Mouse (Mus musculus) C2C12 (cell line): Measurements from ENCODE around the gene Idh1.

Experiments used
- CEBPB ChIP-seq: IDR thresholded peaks from one replicate; pipeline ENCODE4 v1.6.1; 2011; ENCODE audit warnings: low read depth, mild to moderate bottlenecking, control low read depth, moderate library complexity
- CTCF ChIP-seq: IDR thresholded peaks from one replicate; pipeline ENCODE4 v1.5.1; 2011; ENCODE audit not compliant: control insufficient read depth, insufficient read depth, insufficient read length
- FOSL1 ChIP-seq: IDR thresholded peaks from one replicate; pipeline ENCODE4 v1.8.0; 2011; ENCODE audit warnings: mild to moderate bottlenecking, low read length; ENCODE audit not compliant: poor library complexity, insufficient read depth, severe bottlenecking
- MAX ChIP-seq: IDR thresholded peaks from one replicate; pipeline ENCODE4 v1.6.1; 2011; ENCODE audit warnings: mild to moderate bottlenecking, control low read depth
- MYOD1 ChIP-seq: IDR thresholded peaks from one replicate; pipeline ENCODE4 v1.6.1; 2011; ENCODE audit warnings: low read depth; ENCODE audit not compliant: control insufficient read depth, insufficient read length
- MYOG ChIP-seq: IDR thresholded peaks from one replicate; pipeline ENCODE4 v1.6.1; 2011; ENCODE audit not compliant: control insufficient read depth, insufficient read length; ENCODE audit errors: extremely low read depth
- USF1 ChIP-seq: IDR thresholded peaks from one replicate; pipeline ENCODE4 v1.6.1; 2011; ENCODE audit warnings: low read depth, mild to moderate bottlenecking, control low read depth, moderate library complexity

GRCm38 (mm10) chr1:65185524-65186205 lies 635 bp downstream of the Idh1 start:
- TF ChIP-seq CTCF (peak; percentile 12), MAX (no peak), FOSL1 (no peak), USF1 (no peak), MYOG (no peak), MYOD1 (no peak), CEBPB (no peak)
